Mouse (Mus musculus): ENCODE measurements around the gene Ywhag. TPM values are rescaled to one million over a fixed set of nuclear protein-coding genes. Genes with fewer than 3 reads are reported as not detected.

Ywhag gene
- polyA plus RNA-seq, 1 experiment from 2014 or later, result 60.9 TPM

GRCm38 (mm10) chr5:135901354-135902095 is 32.9 kb downstream of the Ywhag start:
- 50% methylated on average over 6 of the region's 6 CpGs for WGBS (ENCODE audit: insufficient replicate concordance)
- Histone ChIP-seq H3K4me3 (replicated peaks) (no peak overlapping the region), H3K9ac (no peak overlapping the region)

GRCm38 (mm10) chr5:135900701-135901100 is 33.7 kb downstream of the Ywhag start:
- WGBS (ENCODE audit: insufficient replicate concordance), result 79% methylated on average over 3 of the region's 3 CpGs
- ATAC-seq (ENCODE audit: insufficient read depth), result no peak
- no peaks in the 10 kb centered on the region for H3K9me3 ChIP-seq (replicated peaks)
- H3K9ac ChIP-seq, result no peak overlapping the region
- no peaks in the 10 kb centered on the region for H3K27me3 ChIP-seq
- H3K4me1 ChIP-seq (replicated peaks), result peaks cover 24% of the 10 kb centered on the region
- H3K4me3 ChIP-seq (replicated peaks), result no peak overlapping the region
- no peak overlapping the region for H3K4me2 ChIP-seq
- no peak overlapping the region for H3K27ac ChIP-seq (replicated peaks)
- no peaks in the 10 kb centered on the region for H3K36me3 ChIP-seq (replicated peaks)

More at GRCm38 (mm10) chr5:135901354-135902095, 32.9 kb downstream of the Ywhag start:
- ATAC-seq (ENCODE audit: insufficient read depth), result no peak
- Histone ChIP-seq H3K27me3 (no peaks in the 10 kb centered on the region), H3K9me3 (replicated peaks) (no peaks in the 10 kb centered on the region), H3K4me2 (no peak overlapping the region), H3K4me1 (replicated peaks) (peaks cover 31% of the 10 kb centered on the region), H3K36me3 (replicated peaks) (no peaks in the 10 kb centered on the region), H3K27ac (replicated peaks) (no peak overlapping the region)

- Histone ChIP-seq H3K9me3 (replicated peaks) (no peaks in the 10 kb centered on the region), H3K27me3 (no peaks in the 10 kb centered on the region), H3K36me3 (replicated peaks) (no peaks in the 10 kb centered on the region), H3K4me3 (replicated peaks) (no peak overlapping the region), H3K4me2 (no peak overlapping the region), H3K9ac (no peak overlapping the region), H3K4me1 (replicated peaks) (peaks cover 17% of the 10 kb centered on the region), H3K27ac (replicated peaks) (no peak overlapping the region)
- no peak for ATAC-seq (ENCODE audit: insufficient read depth)
- WGBS (ENCODE audit: insufficient replicate concordance), result 62% methylated on average over 4 of the region's 4 CpGs
These were observed 34.6 kb downstream of the Ywhag start for GRCm38 (mm10) chr5:135899833-135900232.

- H3K9ac ChIP-seq, result no peak overlapping the region
- 33% methylated on average over 4 of the region's 4 CpGs for WGBS (ENCODE audit: insufficient replicate concordance)
- H3K4me3 ChIP-seq (replicated peaks), result no peak overlapping the region
- no peaks in the 10 kb centered on the region for H3K9me3 ChIP-seq (replicated peaks)
- no peak overlapping the region for H3K4me2 ChIP-seq
- no peak for ATAC-seq (ENCODE audit: insufficient read depth)
- H3K4me1 ChIP-seq (replicated peaks), result peaks cover 9% of the 10 kb centered on the region
- H3K36me3 ChIP-seq (replicated peaks), result no peaks in the 10 kb centered on the region
- no peak overlapping the region for H3K27ac ChIP-seq (replicated peaks)
- H3K27me3 ChIP-seq, result no peaks in the 10 kb centered on the region
These were observed 35.4 kb downstream of the Ywhag start for GRCm38 (mm10) chr5:135898995-135899394.

GRCm38 (mm10) chr5:135898028-135898427 is 36.4 kb downstream of the Ywhag start:
- Histone ChIP-seq H3K9ac (no peak overlapping the region), H3K27ac (replicated peaks) (no peak overlapping the region), H3K36me3 (replicated peaks) (no peaks in the 10 kb centered on the region), H3K4me1 (replicated peaks) (0 out of 2 replicates have a peak, but pooled peaks cover under 1% of the 10 kb centered on the region), H3K9me3 (replicated peaks) (no peaks in the 10 kb centered on the region), H3K4me2 (no peak overlapping the region), H3K4me3 (replicated peaks) (no peak overlapping the region), H3K27me3 (no peaks in the 10 kb centered on the region; the same call in 1 of the 2 replicates)
- ATAC-seq (ENCODE audit: insufficient read depth), result no peak
- WGBS (ENCODE audit: insufficient replicate concordance), result 11% methylated on average over 3 of the region's 3 CpGs

- no peaks in the 10 kb centered on the region for H3K9me3 ChIP-seq (replicated peaks)
- H3K27ac ChIP-seq (replicated peaks), result no peak overlapping the region
- no peak overlapping the region for H3K4me3 ChIP-seq (replicated peaks)
- H3K9ac ChIP-seq, result no peak overlapping the region
- H3K36me3 ChIP-seq (replicated peaks), result no peaks in the 10 kb centered on the region
- ATAC-seq (ENCODE audit: insufficient read depth), result no peak
- H3K27me3 ChIP-seq, result peaks cover 19% of the 10 kb centered on the region
- 63% methylated on average over 6 of the region's 6 CpGs for WGBS (ENCODE audit: insufficient replicate concordance)
- H3K4me2 ChIP-seq, result no peak overlapping the region
- no peaks in the 10 kb centered on the region for H3K4me1 ChIP-seq (replicated peaks)
These were observed 39.5 kb downstream of the Ywhag start for GRCm38 (mm10) chr5:135894958-135895357.

- Histone ChIP-seq H3K9ac (no peak overlapping the region), H3K4me3 (replicated peaks) (no peak overlapping the region), H3K4me2 (no peak overlapping the region), H3K36me3 (replicated peaks) (no peaks in the 10 kb centered on the region), H3K27ac (replicated peaks) (no peak overlapping the region), H3K4me1 (replicated peaks) (no peaks in the 10 kb centered on the region), H3K9me3 (replicated peaks) (no peaks in the 10 kb centered on the region), H3K27me3 (peaks cover 40% of the 10 kb centered on the region)
- 41% methylated on average over 9 of the region's 9 CpGs for WGBS (ENCODE audit: insufficient replicate concordance)
- no peak for ATAC-seq (ENCODE audit: insufficient read depth)
These were observed 41.6 kb downstream of the Ywhag start for GRCm38 (mm10) chr5:135892589-135893351.

GRCm38 (mm10) chr5:135890920-135891319 is 43.5 kb downstream of the Ywhag start:
- H3K27ac ChIP-seq (replicated peaks), result no peak overlapping the region
- no peak overlapping the region for H3K4me2 ChIP-seq
- WGBS (ENCODE audit: insufficient replicate concordance), result 51% methylated on average over 3 of the region's 3 CpGs
- no peaks in the 10 kb centered on the region for H3K36me3 ChIP-seq (replicated peaks)
- H3K27me3 ChIP-seq, result peaks cover 57% of the 10 kb centered on the region
- H3K4me1 ChIP-seq (replicated peaks), result no peaks in the 10 kb centered on the region
- no peaks in the 10 kb centered on the region for H3K9me3 ChIP-seq (replicated peaks)
- H3K4me3 ChIP-seq (replicated peaks), result no peak overlapping the region
- no peak for ATAC-seq (ENCODE audit: insufficient read depth)
- H3K9ac ChIP-seq, result no peak overlapping the region

- ATAC-seq (ENCODE audit: insufficient read depth), result no peak
- peaks cover 61% of the 10 kb centered on the region for H3K27me3 ChIP-seq
- H3K4me1 ChIP-seq (replicated peaks), result no peaks in the 10 kb centered on the region
- no peak overlapping the region for H3K27ac ChIP-seq (replicated peaks)
- 31% methylated on average over 4 of the region's 4 CpGs for WGBS (ENCODE audit: insufficient replicate concordance)
- H3K4me3 ChIP-seq (replicated peaks), result no peak overlapping the region
- no peaks in the 10 kb centered on the region for H3K36me3 ChIP-seq (replicated peaks)
- no peaks in the 10 kb centered on the region for H3K9me3 ChIP-seq (replicated peaks)
- H3K4me2 ChIP-seq, result no peak overlapping the region
- H3K9ac ChIP-seq, result no peak overlapping the region
These were observed 44.1 kb downstream of the Ywhag start for GRCm38 (mm10) chr5:135890323-135890722.

- no peaks in the 10 kb centered on the region for H3K4me1 ChIP-seq (replicated peaks)
- no peak overlapping the region for H3K9ac ChIP-seq
- ATAC-seq (ENCODE audit: insufficient read depth), result no peak
- no peak overlapping the region for H3K4me3 ChIP-seq (replicated peaks)
- no peak overlapping the region for H3K4me2 ChIP-seq
- no peak overlapping the region for H3K27ac ChIP-seq (replicated peaks)
- WGBS (ENCODE audit: insufficient replicate concordance), result 5% methylated on average over 30 of the region's 30 CpGs
- no peaks in the 10 kb centered on the region for H3K9me3 ChIP-seq (replicated peaks)
- H3K36me3 ChIP-seq (replicated peaks), result no peaks in the 10 kb centered on the region
- peaks cover 72% of the 10 kb centered on the region for H3K27me3 ChIP-seq
These were observed 45.8 kb downstream of the Ywhag start for GRCm38 (mm10) chr5:135888405-135889215.

- Histone ChIP-seq H3K27me3 (peaks cover 72% of the 10 kb centered on the region), H3K4me3 (replicated peaks) (peak within 1 kb of the TSS; percentile 29), H3K9ac (no peak within 1 kb of the TSS), H3K9me3 (replicated peaks) (no peaks in the 10 kb centered on the region), H3K36me3 (replicated peaks) (no peaks in the 10 kb centered on the region), H3K4me2 (peak within 1 kb of the TSS; percentile 49), H3K4me1 (replicated peaks) (no peaks in the 10 kb centered on the region), H3K27ac (replicated peaks) (no peak within 1 kb of the TSS)
- ATAC-seq (ENCODE audit: insufficient read depth), result no peak
- WGBS (ENCODE audit: insufficient replicate concordance), result 3% methylated on average over 22 of the region's 24 CpGs
These were observed 46.7 kb downstream of the Ywhag start, which contains the start of gene Hspb1 for GRCm38 (mm10) chr5:135887675-135888102. Hspb1 (plus strand) TSS chr5:135887919.

Measured in liver, embryonic 15.5 days (tissue).